Mouse (Mus musculus) neural tube, embryonic 12.5 days (tissue): Measurements from ENCODE around the gene Kif2c. TPM values are rescaled to one million over a fixed set of nuclear protein-coding genes. Genes with fewer than 3 reads are reported as not detected.
A peak's percentile ranks its signal among the peaks of the same experiment; 100 is the strongest.
"Not testable (repeated sequence)": the region's sequence is repeated elsewhere in the genome, so short reads cannot be mapped to it uniquely, and the experiment has no call there.

Experiments used
- ATAC-seq: fragments of 200-750 bp; cut with Nextera tagmentation; 2 replicates; pipeline ENCODE4 v1.8.0; 2017; ENCODE audit warnings: low read depth, mild to moderate bottlenecking, moderate TSS enrichment, moderate library complexity; ENCODE audit not compliant: low FRiP score
- H3K27ac ChIP-seq: fragments of 300-500 bp; sonication (generic); 2 replicates; pipeline ENCODE4 v1.5.1; 2016
- H3K27me3 ChIP-seq: fragments of 300-500 bp; sonication (generic); replicated peaks from 2 replicates; pipeline ENCODE4 v1.6.1; 2016; ENCODE audit warnings: mild to moderate bottlenecking
- H3K36me3 ChIP-seq: fragments of 300-500 bp; sonication (generic); 2 replicates; pipeline ENCODE4 v1.6.1; 2016; ENCODE audit warnings: mild to moderate bottlenecking
- H3K4me1 ChIP-seq: fragments of 300-500 bp; sonication (generic); 2 replicates; pipeline ENCODE4 v1.6.1; 2016
- H3K4me2 ChIP-seq: fragments of 300-500 bp; sonication (generic); replicated peaks from 2 replicates; pipeline ENCODE4 v1.6.1; 2016; ENCODE audit warnings: mild to moderate bottlenecking
- H3K4me3 ChIP-seq: fragments of 300-500 bp; sonication (generic); 2 replicates; pipeline ENCODE4 v1.5.1; 2016
- H3K9ac ChIP-seq: fragments of 300-500 bp; sonication (generic); 2 replicates; pipeline ENCODE4 v1.6.1; 2016; ENCODE audit warnings: mild to moderate bottlenecking
- H3K9me3 ChIP-seq: fragments of 300-500 bp; sonication (generic); 2 replicates; pipeline ENCODE4 v1.6.1; 2016; ENCODE audit warnings: mild to moderate bottlenecking
- WGBS: fragments of 180-500 bp; shearing (Covaris S2); methylation state at CpG from one replicate; pipeline ENCODE4 v1.1.7; 2016; 5-methylcytosine and 5-hydroxymethylcytosine counted together
- polyA plus RNA-seq: library from polyadenylated mRNA; unstranded; fragments of >200 nt; fragmentation: Nextera tagmentation; extraction: Ambion mirVana; gene quantifications from 2 replicates; pipeline ENCODE4 v1.2.1, GENCODE M21; 2016

The Kif2c gene
- polyA plus RNA-seq, 1 experiment from 2014 or later = 57.6 TPM

DNA sequence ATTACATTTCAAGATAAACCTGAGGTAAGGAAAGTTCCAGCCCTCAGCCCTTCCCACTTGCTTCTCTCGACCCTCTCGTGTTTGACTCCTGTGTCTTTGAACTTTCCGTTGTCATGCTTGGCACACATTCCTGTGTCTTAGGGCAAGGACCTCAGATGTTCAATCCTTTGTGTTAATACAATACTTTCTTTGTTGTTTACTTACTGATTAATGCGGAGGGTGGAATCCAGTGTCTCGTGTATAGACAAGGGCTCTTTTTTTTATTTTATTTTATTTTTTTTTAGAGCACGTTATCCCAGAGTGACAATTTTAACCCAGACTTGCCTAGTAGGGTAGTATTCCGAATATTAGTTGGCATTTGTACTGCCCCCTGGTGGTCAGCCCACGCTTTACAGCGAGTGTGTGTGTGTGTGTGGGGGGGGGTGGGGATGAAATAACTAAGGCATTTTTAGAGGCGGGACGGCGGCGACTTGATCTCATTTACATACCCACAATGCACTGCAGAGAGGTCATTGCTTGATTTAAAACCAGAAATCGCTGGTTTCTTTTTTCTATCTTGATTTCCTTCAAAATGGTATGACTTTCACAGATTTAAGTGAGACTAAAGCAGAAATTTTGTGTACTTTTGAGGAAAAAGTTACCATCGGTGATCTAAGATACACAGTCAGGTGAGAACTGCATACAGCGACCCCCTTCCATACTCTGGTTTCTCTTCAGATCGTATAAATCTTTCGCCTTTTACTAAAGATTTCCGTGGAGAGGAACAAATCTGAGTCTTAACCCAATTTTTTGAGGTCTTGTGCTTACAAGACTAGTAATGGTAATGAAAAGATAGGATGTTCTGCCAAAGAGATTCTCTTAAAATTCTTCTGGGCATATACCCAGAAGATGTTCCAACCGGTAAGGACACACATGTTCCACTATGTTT lies 28.0 kb upstream of the Kif2c start:
- Histone ChIP-seq H3K27ac (no peak overlapping the region), H3K4me2 (no peak overlapping the region), H3K4me3 (no peak overlapping the region), H3K27me3 (no peaks in the 10 kb centered on the region), H3K9me3 (no peaks in the 10 kb centered on the region), H3K36me3 (no peaks in the 10 kb centered on the region), H3K4me1 (no peaks in the 10 kb centered on the region), H3K9ac (no peak overlapping the region)
- peak; percentile 50; the same call in 1 of the 2 replicates for ATAC-seq
- WGBS = 4% methylated on average over 20 of the region's 20 CpGs

DNA sequence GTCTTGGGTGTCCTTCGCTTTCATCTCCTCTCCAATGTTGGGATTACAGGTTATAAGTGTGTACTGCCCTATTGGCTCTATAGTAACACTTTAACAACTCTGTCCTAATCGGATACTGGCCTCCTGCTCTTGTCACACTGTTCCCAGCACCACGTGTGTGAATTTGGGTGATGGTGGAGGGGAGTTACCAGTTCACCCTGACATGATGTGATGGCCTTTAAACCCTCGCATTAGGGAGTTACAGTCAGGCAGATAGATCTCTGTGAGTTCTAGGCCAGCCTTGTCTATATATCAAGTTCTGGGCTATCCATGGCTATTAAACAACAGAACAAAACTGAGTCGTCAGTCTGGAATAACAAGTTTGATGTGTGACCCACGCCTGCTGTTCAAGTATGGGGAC lies 27.2 kb upstream of the Kif2c start:
- no peaks in the 10 kb centered on the region for H3K36me3 ChIP-seq
- no peaks in the 10 kb centered on the region for H3K4me1 ChIP-seq
- ATAC-seq = no peak
- no peak overlapping the region for H3K9ac ChIP-seq
- H3K4me3 ChIP-seq = no peak overlapping the region
- no peak overlapping the region for H3K4me2 ChIP-seq
- no peaks in the 10 kb centered on the region for H3K9me3 ChIP-seq
- WGBS = 83% methylated on average over 6 of the region's 6 CpGs
- no peak overlapping the region for H3K27ac ChIP-seq
- H3K27me3 ChIP-seq = no peaks in the 10 kb centered on the region

DNA sequence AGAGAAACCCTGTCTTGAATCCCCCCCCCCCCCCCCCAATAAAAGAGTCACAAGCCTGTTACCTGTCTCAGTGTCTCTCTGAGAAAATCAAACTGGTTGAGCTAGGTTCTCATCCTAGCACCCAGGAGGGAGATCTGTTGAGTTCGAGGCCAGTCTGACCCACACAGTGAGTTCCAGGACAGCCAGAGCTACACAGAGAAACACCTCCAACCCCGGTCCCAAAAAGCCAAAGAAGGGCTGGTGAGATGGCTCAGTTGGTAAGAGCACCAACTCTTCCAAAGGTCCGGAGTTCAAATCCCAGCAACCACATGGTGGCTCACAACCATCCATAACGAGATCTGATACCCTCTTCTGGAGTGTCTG lies 20.5 kb upstream of the Kif2c start:
- no peaks in the 10 kb centered on the region for H3K36me3 ChIP-seq
- no peak for ATAC-seq
- no peaks in the 10 kb centered on the region for H3K4me1 ChIP-seq
- H3K9me3 ChIP-seq = no peaks in the 10 kb centered on the region
- H3K4me3 ChIP-seq = no peak overlapping the region
- H3K4me2 ChIP-seq = peak overlapping the region; percentile 54
- H3K27ac ChIP-seq = no peak overlapping the region
- no peak overlapping the region for H3K9ac ChIP-seq
- 63% methylated on average over 4 of the region's 4 CpGs for WGBS
- no peaks in the 10 kb centered on the region for H3K27me3 ChIP-seq

DNA sequence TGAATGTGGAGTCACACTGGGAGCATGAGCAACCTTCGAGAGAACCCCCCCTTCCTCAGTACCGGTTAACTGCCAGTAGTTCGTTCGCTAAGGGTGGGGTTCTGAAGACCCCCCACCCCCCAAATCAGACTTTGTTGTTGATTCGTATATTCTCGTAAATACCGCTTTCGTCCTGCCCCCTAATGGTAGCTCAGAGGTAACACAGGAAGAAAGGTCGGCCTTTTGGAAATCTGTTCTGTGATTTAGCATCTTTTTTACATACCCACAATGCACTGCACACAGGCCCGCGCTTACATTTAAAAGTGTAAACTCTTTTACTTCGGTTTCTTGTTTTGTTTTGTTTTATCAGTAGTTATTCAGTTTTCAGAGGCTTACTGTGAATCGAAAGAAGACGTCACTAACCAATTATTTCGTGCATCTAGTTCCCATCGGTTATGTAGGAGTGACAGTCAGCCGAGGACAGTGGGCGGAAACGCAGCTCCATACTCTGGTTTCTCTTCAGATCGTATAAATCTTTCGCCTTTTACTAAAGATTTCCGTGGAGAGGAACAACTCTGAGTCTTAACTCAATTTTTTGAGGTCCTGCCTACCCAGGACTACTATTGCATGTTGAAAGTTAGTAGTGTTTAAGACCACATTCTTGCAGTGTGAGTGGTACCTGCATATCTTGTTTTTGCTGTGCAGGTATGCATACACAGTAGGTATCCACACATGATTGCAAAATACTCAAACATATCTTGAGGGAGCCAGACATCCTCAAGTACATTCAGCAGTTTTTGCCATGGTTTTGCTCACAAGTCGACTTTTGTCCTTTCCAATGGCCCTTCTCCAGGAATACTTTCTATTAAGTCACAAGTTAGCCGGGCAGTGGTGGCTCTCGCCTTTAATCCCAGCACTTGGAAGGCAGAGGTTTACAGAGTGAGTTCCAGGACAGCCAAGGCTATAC lies 19.9 kb upstream of the Kif2c start:
- H3K9ac ChIP-seq = peak overlapping the region; percentile 53
- WGBS = under 1% methylated on average over 25 of the region's 25 CpGs
- H3K36me3 ChIP-seq = no peaks in the 10 kb centered on the region
- H3K27me3 ChIP-seq = no peaks in the 10 kb centered on the region
- peak overlapping the region; percentile 23; the same call in 1 of the 2 replicates for H3K4me3 ChIP-seq
- H3K9me3 ChIP-seq = no peaks in the 10 kb centered on the region
- peak overlapping the region; percentile 54 for H3K4me2 ChIP-seq
- peak; percentile 63 for ATAC-seq
- H3K27ac ChIP-seq = no peak overlapping the region
- no peaks in the 10 kb centered on the region for H3K4me1 ChIP-seq

DNA sequence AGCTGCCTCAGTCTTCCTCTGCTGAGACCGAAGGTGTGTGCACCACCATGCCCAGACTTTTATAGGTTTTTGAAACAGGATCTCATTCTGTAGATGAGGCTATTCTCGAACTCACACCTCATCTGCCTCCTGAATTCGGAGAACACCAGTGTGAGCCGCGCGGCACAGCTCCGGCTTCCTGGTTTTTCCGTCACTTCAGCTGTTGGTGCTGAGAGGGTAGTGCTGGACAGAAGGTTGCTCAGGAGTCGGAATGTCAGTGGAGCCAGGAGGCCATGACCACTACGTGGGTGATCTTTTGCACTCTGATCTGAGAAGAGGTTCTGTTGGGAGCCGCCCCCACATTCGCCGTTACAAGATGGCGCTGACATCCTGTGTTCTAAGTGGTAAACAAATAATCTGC lies 9.4 kb upstream of the Kif2c start:
- WGBS = 97% methylated on average over 14 of the region's 14 CpGs

DNA sequence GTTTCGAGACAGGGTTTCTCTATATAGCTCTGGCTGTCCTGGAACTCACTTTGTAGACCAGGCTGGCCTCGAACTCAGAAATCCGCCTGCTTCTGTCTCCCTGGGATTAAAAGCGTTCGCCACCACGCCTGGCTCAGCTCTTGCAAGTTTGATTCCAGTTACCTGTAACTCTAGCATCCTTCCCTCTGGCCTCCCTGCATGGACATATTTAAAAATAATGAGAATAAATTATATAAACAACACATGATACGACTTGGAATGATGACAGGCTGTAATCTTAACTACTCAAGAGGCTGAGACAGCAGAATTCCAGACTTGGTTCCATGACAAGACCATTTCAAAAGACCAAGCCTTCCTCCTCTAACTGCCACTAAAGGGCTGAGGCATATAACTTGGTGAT lies 8.2 kb upstream of the Kif2c start:
- Histone ChIP-seq H3K4me3 (no peak overlapping the region), H3K27me3 (no peaks in the 10 kb centered on the region), H3K9me3 (no peaks in the 10 kb centered on the region), H3K4me2 (no peak overlapping the region), H3K9ac (no peak overlapping the region), H3K4me1 (no peaks in the 10 kb centered on the region), H3K36me3 (no peaks in the 10 kb centered on the region), H3K27ac (peak overlapping the region; percentile 46; the same call in 1 of the 2 replicates)
- no peak for ATAC-seq
- 73% methylated on average over 7 of the region's 7 CpGs for WGBS

More for the DNA sequence above, 9.4 kb upstream of the Kif2c start:
- Histone ChIP-seq H3K4me2 (no peak overlapping the region), H3K4me1 (no peaks in the 10 kb centered on the region), H3K27ac (no peak overlapping the region), H3K36me3 (no peaks in the 10 kb centered on the region), H3K9me3 (no peaks in the 10 kb centered on the region), H3K9ac (no peak overlapping the region), H3K4me3 (no peak overlapping the region), H3K27me3 (no peaks in the 10 kb centered on the region)
- ATAC-seq = no peak

DNA sequence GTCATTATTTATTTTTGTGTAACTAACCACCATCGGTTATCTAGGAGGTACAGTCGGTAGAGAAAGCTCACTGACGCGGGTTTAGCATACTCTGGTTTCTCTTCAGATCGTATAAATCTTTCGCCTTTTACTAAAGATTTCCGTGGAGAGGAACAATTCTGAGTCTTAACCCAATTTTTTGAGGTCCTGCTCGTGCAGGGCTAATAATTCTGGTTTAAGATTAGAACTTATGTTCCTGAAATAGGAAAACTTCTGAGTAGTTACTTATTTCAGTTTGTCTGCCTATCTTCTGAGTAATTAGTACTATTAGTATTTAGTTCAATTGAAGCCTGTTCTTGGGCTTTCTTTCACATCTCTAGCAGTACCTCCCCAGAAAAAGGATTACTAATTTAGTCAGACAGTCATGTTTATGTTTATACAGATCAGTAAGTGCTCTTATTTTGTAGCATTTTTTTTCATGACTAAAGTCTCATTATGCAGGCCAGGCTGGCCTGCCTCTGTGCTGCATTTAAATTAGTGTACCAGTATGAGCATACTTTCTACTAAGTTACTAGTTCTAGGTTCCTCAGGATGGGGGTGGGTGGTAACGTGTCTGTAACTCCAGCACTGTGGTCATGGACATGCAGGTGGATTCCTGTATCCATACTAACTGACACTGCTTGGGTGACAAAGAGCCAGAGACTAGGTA lies 7.6 kb upstream of the Kif2c start:
- ATAC-seq = peak; percentile 89
- H3K4me2 ChIP-seq = peak overlapping the region; percentile 46
- peak overlapping the region; percentile 36 for H3K9ac ChIP-seq
- no peaks in the 10 kb centered on the region for H3K4me1 ChIP-seq
- H3K27ac ChIP-seq = peak overlapping the region; percentile 46; the same call in 1 of the 2 replicates
- H3K27me3 ChIP-seq = no peaks in the 10 kb centered on the region
- no peaks in the 10 kb centered on the region for H3K9me3 ChIP-seq
- H3K36me3 ChIP-seq = no peaks in the 10 kb centered on the region
- no peak overlapping the region for H3K4me3 ChIP-seq
- WGBS = under 1% methylated on average over 9 of the region's 9 CpGs

DNA sequence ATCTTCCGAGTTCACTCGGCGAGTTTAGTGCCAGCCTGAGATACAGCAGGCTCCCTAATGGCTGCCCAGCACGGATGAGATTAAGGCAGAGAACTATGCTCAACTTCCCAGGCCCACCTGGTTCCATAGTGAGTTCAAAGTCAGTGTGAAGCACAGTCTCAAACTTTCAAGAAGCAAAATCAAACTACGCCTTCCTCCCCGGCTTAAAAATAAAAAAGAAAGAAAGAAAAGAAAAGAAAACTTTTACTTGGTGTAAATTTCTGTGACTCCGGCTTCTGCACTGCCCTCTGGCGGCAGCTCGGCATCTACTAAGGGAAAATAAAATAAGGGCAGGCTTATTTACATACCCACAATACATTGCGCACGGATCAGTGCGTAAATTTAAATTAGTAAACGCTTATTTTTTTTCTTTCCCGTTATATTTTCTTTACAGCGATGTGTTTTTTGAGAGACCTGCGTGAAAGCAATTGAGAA lies 7.0 kb upstream of the Kif2c start:
- H3K27ac ChIP-seq = no peak overlapping the region
- no peaks in the 10 kb centered on the region for H3K36me3 ChIP-seq
- H3K4me3 ChIP-seq = no peak overlapping the region
- peak overlapping the region; percentile 36; the same call in 1 of the 2 replicates for H3K9ac ChIP-seq
- peak; percentile 67 for ATAC-seq
- H3K27me3 ChIP-seq = no peaks in the 10 kb centered on the region
- peak overlapping the region; percentile 46 for H3K4me2 ChIP-seq
- no peaks in the 10 kb centered on the region for H3K9me3 ChIP-seq
- 2% methylated on average over 16 of the region's 16 CpGs for WGBS
- H3K4me1 ChIP-seq = no peaks in the 10 kb centered on the region

DNA sequence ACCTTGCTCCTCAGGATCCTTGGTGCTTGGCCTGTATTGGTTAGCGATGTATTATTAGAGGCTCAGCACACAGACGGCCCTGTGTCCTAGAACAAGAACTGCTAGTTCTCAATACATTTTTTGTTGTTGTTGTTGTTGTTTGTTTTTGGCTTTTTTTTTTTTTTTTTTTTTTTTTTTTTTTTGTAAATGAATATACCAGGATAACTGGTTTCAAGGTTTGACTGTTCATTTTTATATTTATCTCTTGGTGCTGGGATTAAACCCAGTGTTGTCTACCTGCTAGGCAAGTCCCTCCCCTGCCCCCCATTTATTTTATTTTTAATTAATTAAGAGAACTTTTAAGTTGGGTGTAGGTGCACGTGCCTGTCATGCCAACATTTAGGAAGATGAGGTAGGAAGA lies 6.5 kb upstream of the Kif2c start:
- Histone ChIP-seq H3K4me2 (peak overlapping the region; percentile 46), H3K27ac (no peak overlapping the region), H3K4me1 (no peaks in the 10 kb centered on the region), H3K27me3 (no peaks in the 10 kb centered on the region), H3K9me3 (no peaks in the 10 kb centered on the region), H3K9ac (no peak overlapping the region), H3K4me3 (no peak overlapping the region), H3K36me3 (no peaks in the 10 kb centered on the region)
- no peak for ATAC-seq
- 66% methylated on average over 3 of the region's 3 CpGs for WGBS

DNA sequence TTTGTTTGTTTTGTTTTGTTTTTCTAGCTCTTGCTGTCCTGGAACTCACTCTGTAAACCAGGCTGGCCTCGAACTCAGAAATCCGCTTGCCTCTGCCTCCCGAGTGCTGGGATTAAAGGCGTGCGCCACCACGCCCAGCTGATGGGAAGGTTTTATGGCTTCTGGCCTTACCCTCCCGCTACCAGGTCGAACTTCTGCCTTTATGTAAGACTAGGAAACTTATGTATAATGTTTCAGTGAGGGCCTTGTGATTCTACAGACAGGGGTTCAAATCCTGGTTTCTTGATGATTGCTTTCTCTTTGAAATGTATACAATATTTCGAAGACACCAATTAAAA lies 289 bp upstream of the Kif2c start:
- ATAC-seq = peak; percentile 59
- H3K27me3 ChIP-seq, H3K9me3 ChIP-seq, H3K27ac ChIP-seq: not testable (repeated sequence)
- peak overlapping the region; percentile 78 for H3K4me2 ChIP-seq
- H3K4me1 ChIP-seq = peaks cover 13% of the 10 kb centered on the region
- peaks cover 14% of the 10 kb centered on the region for H3K36me3 ChIP-seq
- H3K4me3 ChIP-seq = peak overlapping the region; percentile 61
- 16% methylated on average over 9 of the region's 9 CpGs for WGBS
- H3K9ac ChIP-seq = peak overlapping the region; percentile 60

DNA sequence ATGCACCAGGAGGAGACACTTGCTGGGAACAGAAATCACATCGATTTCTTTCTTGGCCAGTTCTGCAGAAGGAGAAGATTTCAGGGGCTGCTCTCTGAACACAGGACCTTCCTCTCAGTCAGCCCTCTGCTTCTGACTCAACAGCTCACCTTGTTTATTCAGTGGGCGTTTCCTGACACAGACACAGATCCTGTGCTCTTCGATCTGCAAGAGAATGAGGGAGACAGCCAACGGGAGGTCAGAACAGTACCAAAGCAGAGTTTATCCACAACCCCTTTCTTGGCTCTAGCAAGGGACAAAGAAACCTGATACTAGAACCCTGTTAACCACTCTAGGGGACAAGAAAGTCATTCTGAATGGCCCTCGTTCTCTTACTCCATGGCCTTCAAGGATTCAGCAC lies 12.5 kb downstream of the Kif2c start:
- ATAC-seq = no peak
- no peak overlapping the region for H3K27ac ChIP-seq
- H3K27me3 ChIP-seq = no peaks in the 10 kb centered on the region
- no peak overlapping the region for H3K4me2 ChIP-seq
- H3K9me3 ChIP-seq = no peaks in the 10 kb centered on the region
- H3K4me3 ChIP-seq = no peak overlapping the region
- peaks cover 94% of the 10 kb centered on the region for H3K36me3 ChIP-seq
- H3K9ac ChIP-seq = no peak overlapping the region
- no peaks in the 10 kb centered on the region for H3K4me1 ChIP-seq
- WGBS = 94% methylated on average over 5 of the region's 5 CpGs

DNA sequence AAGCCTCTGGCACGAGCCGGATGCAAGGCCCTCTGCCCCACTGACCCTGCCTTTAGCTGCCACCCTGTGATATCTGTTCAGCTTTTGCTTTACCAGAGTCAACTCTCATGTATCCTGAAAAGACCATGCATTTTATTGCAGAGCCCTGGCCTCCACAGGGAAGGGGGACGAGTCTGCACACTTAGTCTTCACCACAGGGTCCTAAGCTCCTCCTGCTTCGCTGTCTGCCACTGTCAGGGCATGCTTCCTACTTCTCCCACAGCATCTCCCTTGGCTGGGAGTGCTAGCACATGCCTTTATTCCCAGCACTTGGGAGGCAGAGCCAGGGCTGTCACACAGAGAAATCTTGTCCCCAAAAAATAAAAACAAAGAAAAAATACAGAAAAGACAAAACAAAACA lies 21.3 kb downstream of the Kif2c start:
- Histone ChIP-seq H3K27me3 (no peaks in the 10 kb centered on the region), H3K4me3 (no peak overlapping the region), H3K4me2 (no peak overlapping the region), H3K27ac (no peak overlapping the region), H3K9me3 (no peaks in the 10 kb centered on the region), H3K36me3 (peaks cover 59% of the 10 kb centered on the region), H3K9ac (no peak overlapping the region), H3K4me1 (no peaks in the 10 kb centered on the region)
- 61% methylated on average over 4 of the region's 4 CpGs for WGBS
- no peak for ATAC-seq
